Mouse (Mus musculus) limb, embryonic 10.5 days (tissue): Measurements from ENCODE around the gene Rnase2b. TPM values are rescaled to one million over a fixed set of nuclear protein-coding genes. Genes with fewer than 3 reads are reported as not detected.

Experiments used
- polyA plus RNA-seq: library from polyadenylated mRNA; unstranded; fragments of >200 nt; fragmentation: Nextera tagmentation; extraction: Ambion mirVana; gene quantifications from 2 replicates; pipeline ENCODE4 v1.2.1, GENCODE M21; 2016

Rnase2b gene
- polyA plus RNA-seq, 1 experiment from 2014 or later: not detected

Other genes starting within 250 kb of the Rnase2b start
- 179 and 201 TPM in 2 replicates for gene Osgep, start 237.4 kb upstream of the Rnase2b start, polyA plus RNA-seq
- gene Apex1, start 237.3 kb upstream of the Rnase2b start, polyA plus RNA-seq: 526 and 613 TPM in 2 replicates
- 45.4 and 51.9 TPM in 2 replicates for gene Pip4p1, start 231.4 kb upstream of the Rnase2b start, polyA plus RNA-seq
- gene Pnp, start 231.2 kb upstream of the Rnase2b start, polyA plus RNA-seq: 88.3 and 89.7 TPM in 2 replicates
- gene Gm49342, start 217.7 kb upstream of the Rnase2b start, polyA plus RNA-seq: not detected in 2 replicates
- gene Pnp2, start 206.3 kb upstream of the Rnase2b start, polyA plus RNA-seq: 0.48 and 0.65 TPM in 2 replicates
- not detected in 2 replicates for gene Rnase10, start 154.5 kb upstream of the Rnase2b start, polyA plus RNA-seq
- gene Rnase9, start 120.4 kb upstream of the Rnase2b start, polyA plus RNA-seq: not detected in 2 replicates
- gene Rnase11, start 112.1 kb upstream of the Rnase2b start, polyA plus RNA-seq: not detected in 2 replicates
- gene Rnase12, start 104.6 kb upstream of the Rnase2b start, polyA plus RNA-seq: 0.30 TPM in 1 of 2 replicates, not detected in the other
- gene Olfr750, start 87.8 kb upstream of the Rnase2b start, polyA plus RNA-seq: not detected in 2 replicates
- gene Rnase4, start 71.2 kb upstream of the Rnase2b start, polyA plus RNA-seq: 5.1 and 6.6 TPM in 2 replicates
- gene Ang, start 71.1 kb upstream of the Rnase2b start, polyA plus RNA-seq: 1.5 and 1.8 TPM in 2 replicates
- not detected in 2 replicates for gene Eddm3b, start 47.8 kb upstream of the Rnase2b start, polyA plus RNA-seq
- gene Rnase6, start 38.4 kb upstream of the Rnase2b start, polyA plus RNA-seq: 0.14 TPM in 1 of 2 replicates, not detected in the other
- gene Rnase1, start 15.5 kb upstream of the Rnase2b start, polyA plus RNA-seq: 0.15 TPM in 1 of 2 replicates, not detected in the other
- not detected in 2 replicates for gene Ang2, start 36.9 kb downstream of the Rnase2b start, polyA plus RNA-seq
- not detected in 2 replicates for gene Ear14, start 41.1 kb downstream of the Rnase2b start, polyA plus RNA-seq
- not detected in 2 replicates for gene Rnase2a, start 93.9 kb downstream of the Rnase2b start, polyA plus RNA-seq
- gene Gm7247, start 199.5 kb downstream of the Rnase2b start, polyA plus RNA-seq: not detected in 2 replicates
- gene Vmn2r88, start 248.6 kb downstream of the Rnase2b start, polyA plus RNA-seq: not detected in 2 replicates